Mouse (Mus musculus) frontal cortex, postnatal 25 days (tissue): ENCODE measurements around the gene Prn.

ENCODE experiments used
- DNase-seq, 2 experiments: peaks; one replicate each; pipeline ENCODE4 v3.0.0; 2022; ENCODE audit warnings: low spot score in 2 of 2

Gene Prn

GRCm38 (mm10) chr2:131909683-131910572 is at the start of gene Prn, which contains the start of gene Prnp:
Gene Prn (plus strand): TSS chr2:131909957.
Gene Prnp (plus strand): TSS chr2:131909928.
- DNase-seq = peak; percentile 74 to 86

- no peak for DNase-seq
Measured at GRCm38 (mm10) chr2:131862617-131863275, 47.0 kb upstream of the Prn start.

GRCm38 (mm10) chr2:131863472-131863871 is 46.3 kb upstream of the Prn start:
- DNase-seq = no peak

- DNase-seq = no peak
Measured at GRCm38 (mm10) chr2:131864262-131864796, 45.4 kb upstream of the Prn start.

- DNase-seq = no peak
Measured at GRCm38 (mm10) chr2:131866676-131867075, 43.1 kb upstream of the Prn start.

- DNase-seq = no peak
Measured at GRCm38 (mm10) chr2:131868983-131869382, 40.8 kb upstream of the Prn start.

GRCm38 (mm10) chr2:131873376-131873775 is 36.4 kb upstream of the Prn start:
- no peak for DNase-seq

- DNase-seq = no peak
Measured at GRCm38 (mm10) chr2:131876551-131877265, 33.0 kb upstream of the Prn start.

GRCm38 (mm10) chr2:131881766-131882165 is 28.0 kb upstream of the Prn start:
- no peak for DNase-seq

GRCm38 (mm10) chr2:131883136-131883535 is 26.6 kb upstream of the Prn start:
- no peak for DNase-seq

- no peak for DNase-seq
Measured at GRCm38 (mm10) chr2:131886503-131887160, 23.1 kb upstream of the Prn start.

GRCm38 (mm10) chr2:131888233-131888632 is 21.5 kb upstream of the Prn start:
- no peak for DNase-seq

GRCm38 (mm10) chr2:131892534-131892933 is 17.2 kb upstream of the Prn start:
- DNase-seq = no peak

GRCm38 (mm10) chr2:131895106-131895505 is 14.7 kb upstream of the Prn start:
- DNase-seq = no peak

GRCm38 (mm10) chr2:131896011-131896410 is 13.7 kb upstream of the Prn start:
- no peak for DNase-seq

- DNase-seq = no peak
Measured at GRCm38 (mm10) chr2:131897336-131898109, 12.2 kb upstream of the Prn start.

- no peak for DNase-seq
Measured at GRCm38 (mm10) chr2:131902423-131902822, 7.3 kb upstream of the Prn start.

- no peak for DNase-seq
Measured at GRCm38 (mm10) chr2:131902867-131903266, 6.9 kb upstream of the Prn start.

- DNase-seq = no peak
Measured at GRCm38 (mm10) chr2:131905025-131905424, 4.7 kb upstream of the Prn start.

- DNase-seq = no peak
Measured at GRCm38 (mm10) chr2:131905776-131906175, 4.0 kb upstream of the Prn start.

- no peak for DNase-seq
Measured at GRCm38 (mm10) chr2:131906266-131906665, 3.5 kb upstream of the Prn start.
